Mouse (Mus musculus) limb, embryonic 12.5 days (tissue): ENCODE results near the gene Eddm3b. TPM values are rescaled to one million over a fixed set of nuclear protein-coding genes. Genes with fewer than 3 reads are reported as not detected.

Experiments used
- ATAC-seq: fragments of 200-750 bp; cut with Nextera tagmentation; 2 replicates; pipeline ENCODE4 v1.8.0; 2017; ENCODE audit warnings: low read depth, moderate TSS enrichment; ENCODE audit not compliant: insufficient number of reproducible peaks, insufficient read depth, low FRiP score, low TSS enrichment
- H3K27ac ChIP-seq: fragments of 300-500 bp; sonication (generic); 2 replicates; pipeline ENCODE4 v1.5.1; 2016; ENCODE audit warnings: mild to moderate bottlenecking, moderate library complexity
- H3K27me3 ChIP-seq: fragments of 300-500 bp; sonication (generic); 2 replicates; pipeline ENCODE4 v1.6.1; 2016; ENCODE audit warnings: mild to moderate bottlenecking, moderate library complexity
- H3K36me3 ChIP-seq: fragments of 300-500 bp; sonication (generic); 2 replicates; pipeline ENCODE4 v1.6.1; 2016; ENCODE audit warnings: mild to moderate bottlenecking, moderate library complexity
- H3K4me1 ChIP-seq: fragments of 300-500 bp; sonication (generic); replicated peaks from 2 replicates; pipeline ENCODE4 v1.6.1; 2016
- H3K4me2 ChIP-seq: fragments of 300-500 bp; sonication (generic); 2 replicates; pipeline ENCODE4 v1.6.1; 2016; ENCODE audit warnings: mild to moderate bottlenecking, moderate library complexity
- H3K4me3 ChIP-seq: fragments of 300-500 bp; sonication (generic); replicated peaks from 2 replicates; pipeline ENCODE4 v1.5.1; 2016; ENCODE audit warnings: mild to moderate bottlenecking
- H3K9ac ChIP-seq: fragments of 300-500 bp; sonication (generic); replicated peaks from 2 replicates; pipeline ENCODE4 v1.6.1; 2016; ENCODE audit warnings: mild to moderate bottlenecking, moderate library complexity
- H3K9me3 ChIP-seq: fragments of 300-500 bp; sonication (generic); 2 replicates; pipeline ENCODE4 v1.6.1; 2016; ENCODE audit warnings: mild to moderate bottlenecking, moderate library complexity
- WGBS: fragments of 180-500 bp; shearing (Covaris S2); methylation state at CpG from one replicate; pipeline ENCODE4 v1.1.7; 2016; 5-methylcytosine and 5-hydroxymethylcytosine counted together
- polyA plus RNA-seq: library from polyadenylated mRNA; unstranded; fragments of >200 nt; fragmentation: Nextera tagmentation; extraction: Ambion mirVana; gene quantifications from 2 replicates; pipeline ENCODE4 v1.2.1, GENCODE M21; 2016

The Eddm3b gene
- polyA plus RNA-seq, result not detected in 2 replicates

GRCm38 (mm10) chr14:51113916-51114560, at the start of gene Eddm3b:
Gene Eddm3b (plus strand): TSS chr14:51114426.
- no peaks in the 10 kb centered on the region for H3K27me3 ChIP-seq
- H3K9me3 ChIP-seq, result peaks cover 4% of the 10 kb centered on the region; the same call in 1 of the 2 replicates
- H3K4me1 ChIP-seq, result no peaks in the 10 kb centered on the region
- WGBS, result 46% methylated on average over 12 of the region's 12 CpGs
- H3K36me3 ChIP-seq, result no peaks in the 10 kb centered on the region
- no peak within 1 kb of the TSS for H3K27ac ChIP-seq
- H3K4me2 ChIP-seq, result no peak within 1 kb of the TSS
- H3K9ac ChIP-seq, result no peak within 1 kb of the TSS
- H3K4me3 ChIP-seq, result no peak within 1 kb of the TSS
- ATAC-seq, result no peak

- Histone ChIP-seq H3K9ac (no peak overlapping the region), H3K9me3 (no peaks in the 10 kb centered on the region), H3K4me2 (no peak overlapping the region), H3K4me1 (no peaks in the 10 kb centered on the region), H3K36me3 (no peaks in the 10 kb centered on the region), H3K27me3 (no peaks in the 10 kb centered on the region), H3K27ac (no peak overlapping the region), H3K4me3 (no peak overlapping the region)
- no peak for ATAC-seq
- WGBS, result 93% methylated on average over 5 of the region's 5 CpGs
These were observed 45.3 kb upstream of the Eddm3b start for GRCm38 (mm10) chr14:51068956-51069355.

GRCm38 (mm10) chr14:51069617-51070016, 44.6 kb upstream of the Eddm3b start:
- no peak overlapping the region for H3K4me3 ChIP-seq
- H3K4me1 ChIP-seq, result no peaks in the 10 kb centered on the region
- H3K4me2 ChIP-seq, result no peak overlapping the region
- 94% methylated on average over 2 of the region's 2 CpGs for WGBS
- ATAC-seq, result no peak
- no peak overlapping the region for H3K9ac ChIP-seq
- no peak overlapping the region for H3K27ac ChIP-seq
- no peaks in the 10 kb centered on the region for H3K36me3 ChIP-seq
- H3K27me3 ChIP-seq, result no peaks in the 10 kb centered on the region
- H3K9me3 ChIP-seq, result no peaks in the 10 kb centered on the region

GRCm38 (mm10) chr14:51074335-51074734, 39.9 kb upstream of the Eddm3b start, which contains the start of gene Olfr750:
Gene Olfr750 (minus strand): TSS chr14:51074435.
- Histone ChIP-seq H3K4me1 (no peaks in the 10 kb centered on the region), H3K4me3 (no peak within 1 kb of the TSS), H3K9ac (no peak within 1 kb of the TSS), H3K9me3 (no peaks in the 10 kb centered on the region), H3K4me2 (no peak within 1 kb of the TSS), H3K36me3 (no peaks in the 10 kb centered on the region), H3K27me3 (no peaks in the 10 kb centered on the region), H3K27ac (no peak within 1 kb of the TSS)
- 88% methylated on average over 3 of the region's 3 CpGs for WGBS
- no peak for ATAC-seq

GRCm38 (mm10) chr14:51079180-51079579, 35.0 kb upstream of the Eddm3b start:
- H3K36me3 ChIP-seq, result no peaks in the 10 kb centered on the region
- no peak overlapping the region for H3K4me3 ChIP-seq
- peaks cover 9% of the 10 kb centered on the region; the same call in 1 of the 2 replicates for H3K4me1 ChIP-seq
- H3K9me3 ChIP-seq, result no peaks in the 10 kb centered on the region
- WGBS, result 84% methylated on average over 1 of the region's 1 CpGs
- H3K27me3 ChIP-seq, result peaks cover 42% of the 10 kb centered on the region
- no peak for ATAC-seq
- no peak overlapping the region for H3K9ac ChIP-seq
- H3K4me2 ChIP-seq, result no peak overlapping the region
- H3K27ac ChIP-seq, result no peak overlapping the region

- Histone ChIP-seq H3K36me3 (no peaks in the 10 kb centered on the region), H3K9me3 (no peaks in the 10 kb centered on the region), H3K4me1 (peaks cover 9% of the 10 kb centered on the region; the same call in 1 of the 2 replicates), H3K27me3 (peaks cover 45% of the 10 kb centered on the region), H3K4me2 (no peak overlapping the region), H3K9ac (no peak overlapping the region), H3K27ac (no peak overlapping the region), H3K4me3 (no peak overlapping the region)
- WGBS, result 85% methylated on average over 2 of the region's 2 CpGs
- no peak for ATAC-seq
These were observed 33.2 kb upstream of the Eddm3b start for GRCm38 (mm10) chr14:51081035-51081434.

- ATAC-seq, result 0 out of 2 replicates have a peak, but pooled peaks have one; percentile 55
- Histone ChIP-seq H3K4me2 (peak overlapping the region; percentile 89), H3K9ac (peak overlapping the region; percentile 67), H3K9me3 (no peaks in the 10 kb centered on the region), H3K4me1 (peaks cover 9% of the 10 kb centered on the region; the same call in 1 of the 2 replicates), H3K27me3 (peaks cover 45% of the 10 kb centered on the region), H3K27ac (no peak overlapping the region), H3K36me3 (no peaks in the 10 kb centered on the region), H3K4me3 (peak overlapping the region; percentile 55)
- WGBS, result 2% methylated on average over 40 of the region's 40 CpGs
These were observed 31.3 kb upstream of the Eddm3b start for GRCm38 (mm10) chr14:51082599-51083581.

GRCm38 (mm10) chr14:51083805-51084204, 30.4 kb upstream of the Eddm3b start:
- Histone ChIP-seq H3K9me3 (no peaks in the 10 kb centered on the region), H3K4me1 (peaks cover 11% of the 10 kb centered on the region; the same call in 1 of the 2 replicates), H3K36me3 (no peaks in the 10 kb centered on the region), H3K4me3 (peak overlapping the region; percentile 55), H3K27me3 (peaks cover 45% of the 10 kb centered on the region), H3K4me2 (peak overlapping the region; percentile 89), H3K9ac (no peak overlapping the region), H3K27ac (no peak overlapping the region)
- ATAC-seq, result no peak
- WGBS, result 11% methylated on average over 7 of the region's 7 CpGs

GRCm38 (mm10) chr14:51085086-51085485, 29.1 kb upstream of the Eddm3b start:
- ATAC-seq, result no peak
- Histone ChIP-seq H3K9me3 (no peaks in the 10 kb centered on the region), H3K9ac (no peak overlapping the region), H3K4me2 (no peak overlapping the region), H3K27me3 (peaks cover 41% of the 10 kb centered on the region), H3K4me1 (peaks cover 11% of the 10 kb centered on the region; the same call in 1 of the 2 replicates), H3K27ac (no peak overlapping the region), H3K4me3 (no peak overlapping the region), H3K36me3 (no peaks in the 10 kb centered on the region)
- 65% methylated on average over 2 of the region's 2 CpGs for WGBS

- H3K36me3 ChIP-seq, result no peaks in the 10 kb centered on the region
- H3K9me3 ChIP-seq, result no peaks in the 10 kb centered on the region
- no peak overlapping the region for H3K9ac ChIP-seq
- H3K4me1 ChIP-seq, result peaks cover 11% of the 10 kb centered on the region; the same call in 1 of the 2 replicates
- no peak for ATAC-seq
- no peak overlapping the region for H3K4me2 ChIP-seq
- peaks cover 32% of the 10 kb centered on the region for H3K27me3 ChIP-seq
- no peak overlapping the region for H3K27ac ChIP-seq
- H3K4me3 ChIP-seq, result no peak overlapping the region
- WGBS, result 81% methylated on average over 4 of the region's 4 CpGs
These were observed 28.3 kb upstream of the Eddm3b start for GRCm38 (mm10) chr14:51085911-51086310.

- no peak overlapping the region for H3K9ac ChIP-seq
- H3K36me3 ChIP-seq, result no peaks in the 10 kb centered on the region
- peaks cover 11% of the 10 kb centered on the region; the same call in 1 of the 2 replicates for H3K4me1 ChIP-seq
- H3K4me3 ChIP-seq, result peak overlapping the region; percentile 59
- H3K9me3 ChIP-seq, result no peaks in the 10 kb centered on the region
- H3K4me2 ChIP-seq, result peak overlapping the region; percentile 68
- 11% methylated on average over 9 of the region's 9 CpGs for WGBS
- H3K27me3 ChIP-seq, result peaks cover 16% of the 10 kb centered on the region
- ATAC-seq, result no peak
- no peak overlapping the region for H3K27ac ChIP-seq
These were observed 26.5 kb upstream of the Eddm3b start for GRCm38 (mm10) chr14:51087762-51088161.
